Mouse (Mus musculus): ENCODE measurements at regions not wholly inside any gene's neighbourhood (a gene's known extent, or its start where the extent isn't known, plus 50 kb on each side); places are given as distances from the start of the nearest gene placed in this dataset.

DNA sequence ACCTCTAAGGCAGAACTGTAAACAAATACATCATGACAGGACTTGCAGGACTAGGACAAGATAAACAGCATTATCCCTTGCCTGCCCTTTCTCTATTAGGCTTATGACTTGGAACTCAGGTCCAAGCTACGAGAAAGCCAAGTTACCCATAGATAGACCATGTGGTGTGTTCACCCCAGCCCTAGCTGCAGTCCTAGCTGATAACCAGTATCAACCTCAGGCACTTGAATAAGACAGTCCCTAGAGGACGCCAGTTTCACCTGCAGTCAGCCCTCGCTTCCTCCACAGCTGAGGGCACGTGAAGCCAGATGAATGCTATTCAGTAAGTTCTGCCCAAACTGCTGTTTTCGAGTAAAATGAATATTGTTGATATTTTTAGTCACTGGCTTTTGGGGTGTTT is 239.5 kb downstream of the Insig2 start:
- no peak for DNase-seq (ENCODE audit: extremely low spot score, low spot score)
- Histone ChIP-seq H3K4me1 (peaks cover 23% of the 10 kb centered on the region), H3K4me3 (no peak overlapping the region), H3K27ac (no peak overlapping the region), H3K9me3 (no peaks in the 10 kb centered on the region), H3K27me3 (ENCODE audit: poor library complexity, severe bottlenecking) (peaks cover 95% of the 10 kb centered on the region), H3K36me3 (replicated peaks) (no peaks in the 10 kb centered on the region)
- 75% methylated on average over 5 of the region's 5 CpGs for WGBS

DNA sequence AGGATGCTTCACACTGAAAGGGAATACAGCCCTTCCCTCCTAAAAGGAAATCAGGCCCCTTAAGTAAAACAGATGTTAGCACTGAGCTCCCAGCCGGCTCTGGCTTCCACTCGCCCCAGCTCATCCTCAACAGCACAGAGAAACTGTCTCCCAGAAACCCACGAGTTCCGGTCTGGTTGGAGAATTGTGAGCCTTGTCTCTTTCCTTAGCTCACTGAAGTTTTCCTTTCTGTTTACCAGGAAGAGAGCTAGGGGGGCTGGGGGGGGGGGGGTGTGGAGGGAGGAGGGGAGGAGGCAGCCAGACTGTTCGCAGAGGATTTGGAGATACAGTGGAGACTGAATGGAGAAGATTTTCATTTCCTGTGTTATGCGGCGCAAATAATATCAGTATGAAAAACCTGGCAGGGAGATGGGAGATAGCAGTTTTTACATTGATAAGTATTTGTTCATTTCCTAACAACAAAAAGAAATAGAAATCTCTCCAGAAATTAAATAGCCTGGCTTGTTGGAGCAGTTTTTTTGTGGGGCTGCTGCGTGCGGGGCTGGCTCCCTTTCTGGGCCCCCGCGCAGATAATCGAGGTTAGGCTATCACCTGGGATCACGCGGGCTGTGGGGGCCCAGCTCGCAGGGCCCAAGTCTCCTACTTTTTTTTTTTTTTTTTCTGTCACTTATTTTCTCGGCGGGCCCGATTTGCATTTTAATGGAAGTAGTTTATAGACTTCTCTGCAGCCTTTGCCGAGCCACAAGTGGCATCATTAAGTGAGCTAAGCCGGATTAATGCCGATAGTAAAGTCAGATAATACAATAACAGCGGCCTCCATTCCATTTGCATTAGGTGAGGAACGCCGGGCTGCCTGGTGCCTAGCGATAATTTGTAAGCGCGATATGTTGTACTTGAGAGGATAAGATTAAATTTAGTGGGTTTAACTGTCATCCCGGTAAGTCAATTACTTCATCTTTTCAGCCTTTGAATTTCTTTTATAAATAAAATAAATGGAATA is 235.5 kb downstream of the Insig2 start:
- H3K4me1 ChIP-seq, result peaks cover 20% of the 10 kb centered on the region
- WGBS, result 2% methylated on average over 28 of the region's 28 CpGs
- H3K9me3 ChIP-seq, result no peaks in the 10 kb centered on the region
- peak; percentile 33 for DNase-seq (ENCODE audit: extremely low spot score, low spot score)
- H3K27me3 ChIP-seq (ENCODE audit: poor library complexity, severe bottlenecking), result peaks cover 100% of the 10 kb centered on the region
- H3K27ac ChIP-seq, result no peak overlapping the region
- peak overlapping the region; percentile 43 for H3K4me3 ChIP-seq
- no peaks in the 10 kb centered on the region for H3K36me3 ChIP-seq (replicated peaks)

DNA sequence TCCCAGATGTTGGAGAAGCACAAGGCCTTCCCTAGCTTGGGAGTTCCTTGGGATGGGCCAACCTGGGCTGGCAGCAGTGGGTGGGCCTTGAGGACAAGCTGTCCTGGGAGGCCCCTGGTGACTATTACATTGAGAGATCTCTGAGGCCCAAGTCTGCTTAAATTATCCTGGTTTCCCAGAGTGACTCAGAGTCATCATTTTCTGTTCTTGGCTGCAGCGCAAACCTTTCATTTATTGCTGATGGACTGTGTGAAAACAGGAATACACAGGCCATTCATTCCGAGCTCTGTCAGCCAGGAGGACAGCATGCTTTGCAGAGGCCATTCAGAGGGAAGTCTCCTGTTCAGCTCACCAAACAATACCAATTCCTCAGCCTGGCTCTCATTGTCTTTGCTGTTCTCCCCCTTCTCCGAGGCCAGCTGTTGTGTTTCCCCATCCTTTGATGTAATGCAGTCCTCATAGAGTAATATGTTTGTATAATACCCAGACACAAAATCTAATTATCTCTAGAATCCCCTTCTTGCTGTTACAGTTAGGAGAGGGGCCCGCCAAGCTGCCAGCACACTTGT is 220.5 kb downstream of the Insig2 start:
- no peak overlapping the region for H3K27ac ChIP-seq
- peaks cover 29% of the 10 kb centered on the region for H3K27me3 ChIP-seq (ENCODE audit: poor library complexity, severe bottlenecking)
- H3K36me3 ChIP-seq (replicated peaks), result no peaks in the 10 kb centered on the region
- DNase-seq (ENCODE audit: extremely low spot score, low spot score), result no peak
- H3K4me1 ChIP-seq, result peaks cover 11% of the 10 kb centered on the region
- WGBS, result 64% methylated on average over 4 of the region's 4 CpGs
- H3K9me3 ChIP-seq, result no peaks in the 10 kb centered on the region
- no peak overlapping the region for H3K4me3 ChIP-seq

DNA sequence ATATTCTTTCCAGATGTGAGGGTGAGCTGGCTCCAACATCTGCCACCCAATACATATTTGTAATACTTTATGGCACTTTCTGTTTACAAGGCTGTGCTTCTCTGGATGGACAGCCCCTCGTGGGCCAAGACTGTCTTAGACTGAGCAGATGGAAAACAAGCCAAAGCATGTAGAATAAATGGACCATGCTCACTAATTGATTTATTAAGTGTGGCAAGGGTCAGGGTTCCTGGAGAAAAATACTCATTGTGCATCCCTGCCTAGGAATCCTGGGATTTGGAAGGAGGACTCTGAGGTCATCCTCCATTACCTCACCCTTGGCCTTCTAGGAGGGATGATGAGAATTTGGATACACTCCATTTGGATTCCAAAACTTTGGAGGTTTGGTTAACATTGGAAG is 219.9 kb downstream of the Insig2 start:
- H3K4me3 ChIP-seq, result no peak overlapping the region
- H3K36me3 ChIP-seq (replicated peaks), result no peaks in the 10 kb centered on the region
- DNase-seq (ENCODE audit: extremely low spot score, low spot score), result no peak
- peaks cover 27% of the 10 kb centered on the region for H3K27me3 ChIP-seq (ENCODE audit: poor library complexity, severe bottlenecking)
- no peak overlapping the region for H3K27ac ChIP-seq
- H3K4me1 ChIP-seq, result peaks cover 11% of the 10 kb centered on the region
- H3K9me3 ChIP-seq, result no peaks in the 10 kb centered on the region
- 85% methylated on average over 1 of the region's 1 CpGs for WGBS

DNA sequence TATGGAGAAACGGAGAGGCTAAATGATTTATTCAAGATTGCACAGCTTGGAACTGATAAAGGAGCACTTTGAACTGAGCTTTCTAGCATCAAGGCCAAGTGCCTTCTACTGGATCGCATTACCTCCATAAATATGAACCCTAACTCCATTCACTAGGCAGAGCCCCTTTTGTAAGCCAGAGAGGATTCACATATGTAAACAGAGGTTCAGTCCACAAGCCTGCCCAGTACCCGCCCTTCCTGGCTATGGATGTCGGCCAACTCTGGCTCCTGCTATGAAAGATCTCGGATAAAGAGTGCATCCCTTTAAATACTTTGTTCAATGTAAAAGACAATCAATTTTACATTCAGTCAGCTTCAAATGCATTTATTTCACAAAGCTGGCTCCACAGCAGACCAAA is 215.8 kb downstream of the Insig2 start:
- 89% methylated on average over 5 of the region's 5 CpGs for WGBS
- no peak for DNase-seq (ENCODE audit: extremely low spot score, low spot score)

DNA sequence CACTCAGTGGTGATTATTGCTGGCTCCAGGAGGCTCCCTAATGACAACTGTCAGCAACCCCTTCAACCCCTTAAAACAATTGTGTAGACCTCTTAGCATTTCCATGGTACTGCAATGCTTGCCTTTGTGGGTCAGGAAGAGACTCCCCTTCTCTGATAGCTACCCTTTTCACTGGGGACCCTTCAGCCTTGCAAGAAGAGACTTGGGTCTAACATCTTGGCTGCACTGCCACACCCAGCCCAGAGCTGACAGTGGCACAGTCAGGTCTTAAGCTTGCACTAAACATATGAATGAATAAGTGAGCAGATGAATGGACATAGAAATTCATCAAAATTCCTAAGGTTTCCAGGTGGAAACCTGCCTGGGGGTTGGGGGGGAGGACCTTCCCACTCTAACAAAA is 209.0 kb downstream of the Insig2 start:
- DNase-seq (ENCODE audit: extremely low spot score, low spot score), result no peak
- Histone ChIP-seq H3K4me3 (no peak overlapping the region), H3K27me3 (ENCODE audit: poor library complexity, severe bottlenecking) (peaks cover 35% of the 10 kb centered on the region), H3K27ac (no peak overlapping the region), H3K9me3 (no peaks in the 10 kb centered on the region), H3K4me1 (peaks cover 3% of the 10 kb centered on the region), H3K36me3 (replicated peaks) (no peaks in the 10 kb centered on the region)

More for the DNA sequence above, 215.8 kb downstream of the Insig2 start:
- no peaks in the 10 kb centered on the region for H3K36me3 ChIP-seq (replicated peaks)
- peaks cover 14% of the 10 kb centered on the region for H3K27me3 ChIP-seq (ENCODE audit: poor library complexity, severe bottlenecking)
- H3K9me3 ChIP-seq, result no peaks in the 10 kb centered on the region
- H3K4me3 ChIP-seq, result no peak overlapping the region
- H3K27ac ChIP-seq, result no peak overlapping the region
- H3K4me1 ChIP-seq, result peaks cover 10% of the 10 kb centered on the region

GRCm38 (mm10) chr1:121136284-121136683 is 196.1 kb downstream of the Insig2 start:
- H3K9me3 ChIP-seq, result no peaks in the 10 kb centered on the region
- no peak overlapping the region for H3K4me3 ChIP-seq
- WGBS, result 89% methylated on average over 4 of the region's 4 CpGs
- no peak for DNase-seq (ENCODE audit: extremely low spot score, low spot score)
- H3K27me3 ChIP-seq (ENCODE audit: poor library complexity, severe bottlenecking), result peaks cover 54% of the 10 kb centered on the region
- H3K4me1 ChIP-seq, result no peaks in the 10 kb centered on the region
- H3K36me3 ChIP-seq (replicated peaks), result no peaks in the 10 kb centered on the region
- H3K27ac ChIP-seq, result no peak overlapping the region

GRCm38 (mm10) chr1:121136846-121137245 is 195.5 kb downstream of the Insig2 start:
- Histone ChIP-seq H3K27ac (no peak overlapping the region), H3K4me3 (no peak overlapping the region), H3K36me3 (replicated peaks) (no peaks in the 10 kb centered on the region), H3K9me3 (no peaks in the 10 kb centered on the region), H3K4me1 (no peaks in the 10 kb centered on the region), H3K27me3 (ENCODE audit: poor library complexity, severe bottlenecking) (peaks cover 60% of the 10 kb centered on the region)
- WGBS, result 95% methylated on average over 4 of the region's 4 CpGs
- DNase-seq (ENCODE audit: extremely low spot score, low spot score), result no peak

GRCm38 (mm10) chr1:121144981-121145380 is 187.4 kb downstream of the Insig2 start:
- Histone ChIP-seq H3K36me3 (replicated peaks) (no peaks in the 10 kb centered on the region), H3K4me1 (no peaks in the 10 kb centered on the region), H3K9me3 (0 out of 2 replicates have a peak, but pooled peaks cover 4% of the 10 kb centered on the region), H3K4me3 (no peak overlapping the region), H3K27ac (no peak overlapping the region), H3K27me3 (ENCODE audit: poor library complexity, severe bottlenecking) (peaks cover 98% of the 10 kb centered on the region)
- DNase-seq (ENCODE audit: extremely low spot score, low spot score), result no peak
- WGBS, result 100% methylated on average over 1 of the region's 1 CpGs

- WGBS, result 81% methylated on average over 5 of the region's 5 CpGs
Observed at GRCm38 (mm10) chr1:121153476-121153875, 178.9 kb downstream of the Insig2 start.

DNA sequence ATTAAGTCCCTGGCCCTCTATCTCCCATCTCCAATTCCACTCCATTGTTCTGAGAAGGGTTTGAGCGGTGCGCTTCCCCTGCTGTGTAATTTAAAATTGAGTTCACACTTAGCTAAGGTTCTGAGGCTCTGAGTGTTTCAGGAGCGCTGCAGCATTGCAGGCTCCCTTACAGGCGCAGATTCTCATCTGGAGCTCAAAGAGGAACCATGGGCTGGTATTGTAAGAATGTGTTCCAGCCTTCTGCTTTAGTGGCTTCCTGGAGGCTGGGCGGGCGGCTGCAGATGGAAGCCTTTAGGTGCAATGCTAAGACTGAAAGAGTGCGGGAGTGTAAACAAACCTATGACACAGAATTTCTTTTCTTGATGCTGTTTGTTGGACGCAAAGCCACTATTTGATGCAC is 177.8 kb downstream of the Insig2 start:
- Histone ChIP-seq H3K36me3 (replicated peaks) (no peaks in the 10 kb centered on the region), H3K27me3 (ENCODE audit: poor library complexity, severe bottlenecking) (peaks cover 100% of the 10 kb centered on the region), H3K4me1 (peaks cover 21% of the 10 kb centered on the region), H3K9me3 (no peaks in the 10 kb centered on the region), H3K4me3 (no peak overlapping the region), H3K27ac (no peak overlapping the region)
- no peak for DNase-seq (ENCODE audit: extremely low spot score, low spot score)
- 12% methylated on average over 8 of the region's 8 CpGs for WGBS

More at GRCm38 (mm10) chr1:121153476-121153875, 178.9 kb downstream of the Insig2 start:
- Histone ChIP-seq H3K27ac (no peak overlapping the region), H3K9me3 (0 out of 2 replicates have a peak, but pooled peaks cover 4% of the 10 kb centered on the region), H3K4me3 (no peak overlapping the region), H3K4me1 (peaks cover 21% of the 10 kb centered on the region), H3K36me3 (replicated peaks) (no peaks in the 10 kb centered on the region), H3K27me3 (ENCODE audit: poor library complexity, severe bottlenecking) (peaks cover 100% of the 10 kb centered on the region)
- no peak for DNase-seq (ENCODE audit: extremely low spot score, low spot score)

DNA sequence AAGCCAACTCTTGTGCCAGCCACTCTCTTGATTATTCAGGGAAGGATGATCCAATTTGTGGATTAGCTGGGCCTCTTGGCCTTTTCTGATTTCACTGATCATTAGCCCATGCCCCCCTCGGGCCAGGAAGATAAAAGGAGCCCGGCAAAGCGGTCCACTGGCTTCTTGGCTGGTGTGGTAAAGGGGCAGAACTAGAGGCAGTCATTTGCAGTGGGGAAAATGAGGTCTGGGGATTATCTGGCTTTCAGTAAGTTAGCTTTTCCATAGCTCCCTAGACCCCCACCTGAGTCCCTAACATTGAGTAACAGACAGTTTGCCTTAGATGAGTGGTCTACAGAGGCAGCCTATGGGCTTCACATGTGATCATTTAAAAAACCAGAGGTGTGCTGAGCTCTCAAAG is 163.7 kb downstream of the Insig2 start:
- DNase-seq (ENCODE audit: extremely low spot score, low spot score), result no peak
- H3K9me3 ChIP-seq, result no peaks in the 10 kb centered on the region
- no peaks in the 10 kb centered on the region for H3K4me1 ChIP-seq
- no peak overlapping the region for H3K4me3 ChIP-seq
- H3K27me3 ChIP-seq (ENCODE audit: poor library complexity, severe bottlenecking), result peaks cover 100% of the 10 kb centered on the region
- WGBS, result 18% methylated on average over 3 of the region's 3 CpGs
- H3K36me3 ChIP-seq (replicated peaks), result no peaks in the 10 kb centered on the region
- H3K27ac ChIP-seq, result no peak overlapping the region

GRCm38 (mm10) chr1:121176541-121176940 is 155.8 kb downstream of the Insig2 start:
- H3K36me3 ChIP-seq (replicated peaks), result no peaks in the 10 kb centered on the region
- DNase-seq (ENCODE audit: extremely low spot score, low spot score), result no peak
- H3K4me1 ChIP-seq, result peaks cover 18% of the 10 kb centered on the region
- peaks cover 100% of the 10 kb centered on the region for H3K27me3 ChIP-seq (ENCODE audit: poor library complexity, severe bottlenecking)
- no peak overlapping the region for H3K27ac ChIP-seq
- H3K4me3 ChIP-seq, result no peak overlapping the region
- H3K9me3 ChIP-seq, result no peaks in the 10 kb centered on the region; the same call in 1 of the 2 replicates
- 5% methylated on average over 3 of the region's 3 CpGs for WGBS
